Mouse (Mus musculus): ENCODE measurements around the gene Sqor. TPM values are rescaled to one million over a fixed set of nuclear protein-coding genes. Genes with fewer than 3 reads are reported as not detected.

Gene Sqor
- total and polyA plus RNA-seq, 3 experiments, result 29.3 to 43.1 (median 35.0) TPM

GRCm38 (mm10) chr2:122855354-122855753 is 90.3 kb downstream of the Sqor start:
- 31% methylated on average over 3 of the region's 3 CpGs for WGBS
- intact Hi-C loops (cut with DNase I), result no loop called here
- Histone ChIP-seq H3K27me3 (ENCODE audit: control insufficient read depth, insufficient read depth, low read length) (no peaks in the 10 kb centered on the region), H3K4me3 (no peak overlapping the region), H3K9ac (ENCODE audit: low read depth, low read length) (no peak overlapping the region), H3K36me3 (ENCODE audit: control insufficient read depth, insufficient read depth, low read length) (no peaks in the 10 kb centered on the region), H3K27ac (peak overlapping the region; percentile 38; the same call in 1 of the 2 replicates), H3K79me2 (replicated peaks; ENCODE audit: control insufficient read depth, insufficient read depth, low read length) (no peaks in the 10 kb centered on the region), H3K4me1 (ENCODE audit: control insufficient read depth, insufficient read depth, low read length) (peaks cover 3% of the 10 kb centered on the region; the same call in 1 of the 2 replicates)
- TF ChIP-seq CTCF (IDR thresholded peaks at IDR 0.05) (no peak), POLR2A (IDR thresholded peaks at IDR 0.05; ENCODE audit: insufficient read depth, low read depth, low read length) (no peak), EP300 (IDR thresholded peaks at IDR 0.05; ENCODE audit: insufficient read depth, low read depth, low read length) (no peak)
- peak in 1 of 2 experiments; percentile 17 for DNase-seq

Other genes with a start within 250 kb of the Sqor start
- 1 to 10 TPM; 3.1 to 3.3 TPM for gene Gatm, start 153.9 kb upstream of the Sqor start, total RNA-seq (2021)
- 4.4 and 4.7 TPM in 2 replicates for gene Gatm, start 153.9 kb upstream of the Sqor start, polyA plus RNA-seq (2012; rRNA removed)
- under 1 TPM; 0.36 to 0.44 TPM for gene AA467197, start 128.3 kb upstream of the Sqor start, total RNA-seq (2021)
- gene AA467197, start 128.3 kb upstream of the Sqor start, polyA plus RNA-seq (2012; rRNA removed), result 0.38 TPM in 1 of 2 replicates, not detected in the other
- gene Slc30a4, start 62.6 kb upstream of the Sqor start, total RNA-seq (2021), result 1 to 10 TPM; 7.9 to 9.2 TPM
- 3.2 and 6.9 TPM in 2 replicates for gene Slc30a4, start 62.6 kb upstream of the Sqor start, polyA plus RNA-seq (2012; rRNA removed)
- 10 to 100 TPM; 26.7 to 29.9 TPM for gene Bloc1s6, start 26.7 kb upstream of the Sqor start, total RNA-seq (2021)
- gene Bloc1s6, start 26.7 kb upstream of the Sqor start, polyA plus RNA-seq (2012; rRNA removed), result 26.0 and 44.2 TPM in 2 replicates